Mouse (Mus musculus) ES-Bruce4 (cell line): ENCODE data around the gene Clp1. TPM values are rescaled to one million over a fixed set of nuclear protein-coding genes. Genes with fewer than 3 reads are reported as not detected.

ENCODE experiments used
- H3K27ac ChIP-seq: 2 replicates; pipeline ENCODE4 v1.5.1; 2012; ENCODE audit warnings: low read length, inconsistent platforms; ENCODE audit not compliant: insufficient read depth
- H3K27me3 ChIP-seq: 2 replicates; pipeline ENCODE4 v1.6.1; 2012; ENCODE audit warnings: mild to moderate bottlenecking, low read length, inconsistent platforms; ENCODE audit not compliant: control insufficient read depth, poor library complexity, insufficient read depth, severe bottlenecking
- H3K36me3 ChIP-seq: 2 replicates; pipeline ENCODE4 v1.6.1; 2012; ENCODE audit warnings: inconsistent platforms, mild to moderate bottlenecking, low read length, moderate library complexity; ENCODE audit not compliant: control insufficient read depth, poor library complexity, insufficient read depth, severe bottlenecking
- H3K4me1 ChIP-seq: one replicate; pipeline ENCODE4 v1.8.1; 2011; ENCODE audit warnings: low read length; ENCODE audit not compliant: control insufficient read depth, insufficient read depth
- H3K4me3 ChIP-seq: 2 replicates; pipeline ENCODE4 v1.5.1; 2011; ENCODE audit warnings: low read depth, mild to moderate bottlenecking, low read length
- H3K9ac ChIP-seq: 2 replicates; pipeline ENCODE4 v1.6.1; 2012; ENCODE audit warnings: low read depth, mild to moderate bottlenecking, inconsistent platforms; ENCODE audit not compliant: poor library complexity, severe bottlenecking
- H3K9me3 ChIP-seq: replicated peaks from 2 replicates; pipeline ENCODE4 v1.6.1; 2012; ENCODE audit warnings: mild to moderate bottlenecking, low read length, inconsistent platforms; ENCODE audit not compliant: control insufficient read depth, poor library complexity, insufficient read depth, severe bottlenecking
- CTCF ChIP-seq: IDR thresholded peaks from one replicate; pipeline ENCODE4 v1.8.1; 2011; ENCODE audit warnings: low read depth, low read length
- EP300 ChIP-seq: IDR thresholded peaks from 2 replicates; pipeline ENCODE4 v1.6.1; 2011; ENCODE audit warnings: low read depth, low read length; ENCODE audit not compliant: insufficient read depth
- POLR2A ChIP-seq: IDR thresholded peaks from one replicate; pipeline ENCODE4 v1.8.1; 2011; ENCODE audit warnings: low read length; ENCODE audit not compliant: insufficient read depth
- polyA plus RNA-seq: library from polyadenylated mRNA; stranded (reverse); fragments of >200 nt; gene quantifications from 2 replicates; pipeline ENCODE4 v1.2.4, GENCODE M21; 2011; ENCODE audit warnings: low read depth; ENCODE audit not compliant: missing spikeins, insufficient read depth, insufficient read length

Gene Clp1
- polyA plus RNA-seq, 1 experiment, result 34.9 TPM

DNA sequence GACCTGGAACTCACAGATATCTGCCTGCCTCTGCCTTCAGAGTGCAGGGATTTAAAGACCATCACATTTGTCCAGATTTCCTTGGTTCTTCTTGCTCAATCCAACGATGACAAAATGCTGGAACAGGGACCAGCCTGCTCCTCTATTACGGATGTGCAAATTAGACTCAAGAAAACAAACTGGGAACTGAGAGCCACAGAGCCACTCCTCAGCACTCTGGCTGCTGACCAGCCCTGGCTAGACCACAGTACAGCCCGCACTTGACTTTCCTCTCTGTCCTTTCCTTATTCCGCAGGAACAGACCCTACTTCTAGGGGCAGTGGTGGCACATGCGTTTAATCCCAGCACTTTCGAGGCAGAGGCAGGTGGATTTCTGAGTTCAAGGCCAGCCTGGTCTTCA, 43.4 kb upstream of the Clp1 start:
- peaks cover 3% of the 10 kb centered on the region for H3K4me1 ChIP-seq
- H3K27me3 ChIP-seq, result no peaks in the 10 kb centered on the region
- H3K36me3 ChIP-seq, result no peaks in the 10 kb centered on the region
- H3K9me3 ChIP-seq, result no peaks in the 10 kb centered on the region
- no peak overlapping the region for H3K27ac ChIP-seq
- TF ChIP-seq CTCF (no peak), POLR2A (no peak), EP300 (no peak)
- no peak overlapping the region for H3K4me3 ChIP-seq
- no peak overlapping the region for H3K9ac ChIP-seq

DNA sequence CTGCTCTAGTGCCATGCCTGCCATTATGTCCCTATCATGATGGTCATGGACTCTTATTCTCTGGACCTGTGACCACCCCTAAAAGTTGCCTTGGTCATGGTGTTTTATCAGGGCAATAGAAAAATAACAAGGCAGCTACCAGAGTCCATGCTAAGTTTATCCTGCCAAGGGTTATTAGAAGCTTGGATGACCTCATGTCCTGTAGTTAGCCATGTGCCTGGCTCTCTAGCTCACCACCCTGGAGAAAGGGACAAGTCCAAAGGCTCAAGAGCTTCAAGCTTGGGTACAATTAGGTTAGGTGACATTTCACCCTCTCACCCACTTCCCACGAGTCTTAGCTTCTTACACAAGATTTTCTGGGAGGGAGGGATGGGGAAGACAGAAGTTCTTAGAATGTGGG, 35.7 kb upstream of the Clp1 start:
- TF ChIP-seq POLR2A (no peak), EP300 (no peak), CTCF (no peak)
- Histone ChIP-seq H3K4me1 (no peaks in the 10 kb centered on the region), H3K9ac (no peak overlapping the region), H3K4me3 (no peak overlapping the region), H3K27ac (no peak overlapping the region), H3K36me3 (no peaks in the 10 kb centered on the region), H3K9me3 (no peaks in the 10 kb centered on the region), H3K27me3 (no peaks in the 10 kb centered on the region)

DNA sequence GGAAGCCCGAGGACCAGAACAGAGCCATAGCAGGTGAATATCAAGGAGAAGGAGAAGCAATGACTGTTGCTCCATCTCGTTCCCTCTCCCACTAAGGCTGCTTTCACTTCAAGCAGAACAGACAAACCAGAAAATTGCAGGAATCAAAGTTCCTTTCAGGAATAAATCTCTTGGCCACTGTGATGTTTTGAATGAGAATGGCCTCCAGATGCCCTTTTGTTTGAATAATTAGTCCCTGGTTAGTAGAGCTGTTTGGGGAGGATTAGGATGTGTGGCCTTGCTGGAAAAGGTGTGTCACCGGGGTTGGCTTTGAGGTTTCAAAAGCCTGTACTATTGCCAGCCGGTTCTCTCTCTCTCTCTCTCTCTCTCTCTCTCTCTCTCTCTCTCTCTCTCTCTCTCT, 35.1 kb upstream of the Clp1 start:
- no peak overlapping the region for H3K4me3 ChIP-seq
- no peak overlapping the region for H3K9ac ChIP-seq
- TF ChIP-seq CTCF (no peak), POLR2A (no peak), EP300 (no peak)
- no peaks in the 10 kb centered on the region for H3K27me3 ChIP-seq
- H3K4me1 ChIP-seq, result no peaks in the 10 kb centered on the region
- H3K36me3 ChIP-seq, result no peaks in the 10 kb centered on the region
- H3K9me3 ChIP-seq, result no peaks in the 10 kb centered on the region
- H3K27ac ChIP-seq, result peak overlapping the region; percentile 26; the same call in 1 of the 2 replicates

DNA sequence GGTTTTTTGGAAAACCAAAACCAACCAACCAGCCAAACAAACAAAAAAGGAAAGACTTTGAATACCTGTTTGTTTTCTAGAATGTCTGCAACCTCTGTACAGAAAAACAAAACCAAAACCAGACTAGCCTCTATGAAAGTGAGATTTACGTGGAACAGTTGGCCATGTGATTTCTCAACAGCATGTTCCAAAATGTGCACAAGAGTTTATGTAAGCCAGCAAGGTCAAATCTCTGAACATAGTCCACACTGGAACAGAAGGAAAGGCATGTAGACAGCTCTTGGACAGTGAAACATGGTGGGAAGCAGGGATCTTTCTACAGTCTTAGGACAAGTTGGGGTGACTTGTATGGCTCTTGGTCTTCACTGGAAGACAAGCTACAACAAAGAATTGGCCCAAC, 34.7 kb upstream of the Clp1 start:
- H3K9ac ChIP-seq, result no peak overlapping the region
- H3K27me3 ChIP-seq, result no peaks in the 10 kb centered on the region
- H3K4me3 ChIP-seq, result no peak overlapping the region
- no peaks in the 10 kb centered on the region for H3K9me3 ChIP-seq
- H3K36me3 ChIP-seq, result no peaks in the 10 kb centered on the region
- no peak for TF ChIP-seq POLR2A
- TF ChIP-seq CTCF, result no peak
- TF ChIP-seq EP300, result no peak
- peak overlapping the region; percentile 26; the same call in 1 of the 2 replicates for H3K27ac ChIP-seq
- H3K4me1 ChIP-seq, result peaks cover under 1% of the 10 kb centered on the region

DNA sequence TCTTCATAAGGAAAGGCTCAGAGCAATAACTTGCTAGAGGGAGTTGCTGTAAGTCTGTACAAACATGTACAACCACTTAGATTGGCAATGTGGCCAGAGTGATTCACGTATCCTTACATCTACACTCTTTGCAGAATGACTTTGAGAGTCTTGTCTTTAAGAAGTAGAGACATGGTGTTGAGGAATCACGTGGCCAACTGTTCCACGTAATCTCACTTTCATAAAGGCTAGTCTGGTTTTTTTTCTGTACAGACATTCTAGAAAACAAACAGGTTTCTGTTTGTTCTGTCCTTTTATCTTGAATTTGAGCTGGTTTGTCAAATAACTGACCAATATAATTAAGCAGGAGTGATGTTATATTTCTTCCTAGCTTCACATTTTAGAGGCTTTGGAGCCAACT, 34.2 kb upstream of the Clp1 start:
- Histone ChIP-seq H3K27ac (no peak overlapping the region), H3K27me3 (no peaks in the 10 kb centered on the region), H3K9ac (no peak overlapping the region), H3K4me1 (peaks cover 3% of the 10 kb centered on the region), H3K9me3 (no peaks in the 10 kb centered on the region), H3K4me3 (no peak overlapping the region), H3K36me3 (no peaks in the 10 kb centered on the region)
- TF ChIP-seq CTCF (no peak), EP300 (no peak), POLR2A (no peak)

DNA sequence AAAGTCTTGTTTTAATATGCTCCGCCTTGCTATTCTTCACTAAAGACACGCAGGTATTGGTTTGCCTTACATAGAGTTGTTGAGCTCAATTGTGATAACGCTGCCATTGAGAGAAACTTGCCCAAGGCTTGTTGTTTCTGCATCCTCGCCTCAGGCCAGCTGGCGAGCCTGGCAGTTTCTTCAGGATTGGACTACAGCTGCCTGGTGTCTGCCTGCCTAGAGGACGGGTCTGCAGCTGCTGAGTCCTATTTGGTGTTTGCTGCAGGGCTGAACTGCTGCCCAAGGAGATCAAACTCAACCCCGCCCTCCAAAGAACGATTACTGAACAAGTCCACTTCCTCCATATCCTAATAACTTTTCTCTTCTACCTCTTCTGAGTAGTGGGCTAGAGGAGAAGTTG, 33.6 kb upstream of the Clp1 start:
- no peaks in the 10 kb centered on the region for H3K36me3 ChIP-seq
- H3K4me1 ChIP-seq, result peaks cover 3% of the 10 kb centered on the region
- no peak overlapping the region for H3K27ac ChIP-seq
- H3K4me3 ChIP-seq, result no peak overlapping the region
- H3K9ac ChIP-seq, result no peak overlapping the region
- TF ChIP-seq POLR2A (no peak), EP300 (no peak), CTCF (no peak)
- H3K9me3 ChIP-seq, result no peaks in the 10 kb centered on the region
- no peaks in the 10 kb centered on the region for H3K27me3 ChIP-seq
